Mouse (Mus musculus): ENCODE results near the gene Acvrl1.

Acvrl1 gene

GRCm38 (mm10) chr15:101171272-101171671, 43.0 kb downstream of the Acvrl1 start:
- no peak for DNase-seq

DNA sequence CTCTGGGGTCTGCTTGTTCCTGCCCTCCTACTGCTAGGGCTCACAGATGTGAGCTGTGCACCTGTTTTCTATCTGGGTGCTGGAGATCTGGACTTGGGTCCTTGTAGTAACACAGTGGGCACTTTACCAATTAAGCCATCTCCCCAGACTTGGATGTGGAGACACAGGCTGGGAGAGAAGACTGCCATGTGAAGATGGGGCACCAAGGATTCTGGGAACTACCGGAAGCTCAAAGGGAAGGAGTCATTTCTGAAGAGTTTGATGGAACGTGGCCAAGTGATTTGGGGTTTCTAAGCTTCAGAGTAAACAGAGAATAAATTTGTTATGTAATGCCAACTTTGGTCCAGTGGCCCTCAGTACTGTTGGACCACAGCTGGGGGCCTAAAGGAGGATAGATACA, 43.7 kb downstream of the Acvrl1 start:
- DNase-seq = no peak

- peak; percentile 92 to 94 for DNase-seq
These were observed 45.3 kb downstream of the Acvrl1 start, which contains the start of gene Acvr1b for GRCm38 (mm10) chr15:101173421-101174211. Gene Acvr1b, plus strand, starts transcription at chr15:101174067.

DNA sequence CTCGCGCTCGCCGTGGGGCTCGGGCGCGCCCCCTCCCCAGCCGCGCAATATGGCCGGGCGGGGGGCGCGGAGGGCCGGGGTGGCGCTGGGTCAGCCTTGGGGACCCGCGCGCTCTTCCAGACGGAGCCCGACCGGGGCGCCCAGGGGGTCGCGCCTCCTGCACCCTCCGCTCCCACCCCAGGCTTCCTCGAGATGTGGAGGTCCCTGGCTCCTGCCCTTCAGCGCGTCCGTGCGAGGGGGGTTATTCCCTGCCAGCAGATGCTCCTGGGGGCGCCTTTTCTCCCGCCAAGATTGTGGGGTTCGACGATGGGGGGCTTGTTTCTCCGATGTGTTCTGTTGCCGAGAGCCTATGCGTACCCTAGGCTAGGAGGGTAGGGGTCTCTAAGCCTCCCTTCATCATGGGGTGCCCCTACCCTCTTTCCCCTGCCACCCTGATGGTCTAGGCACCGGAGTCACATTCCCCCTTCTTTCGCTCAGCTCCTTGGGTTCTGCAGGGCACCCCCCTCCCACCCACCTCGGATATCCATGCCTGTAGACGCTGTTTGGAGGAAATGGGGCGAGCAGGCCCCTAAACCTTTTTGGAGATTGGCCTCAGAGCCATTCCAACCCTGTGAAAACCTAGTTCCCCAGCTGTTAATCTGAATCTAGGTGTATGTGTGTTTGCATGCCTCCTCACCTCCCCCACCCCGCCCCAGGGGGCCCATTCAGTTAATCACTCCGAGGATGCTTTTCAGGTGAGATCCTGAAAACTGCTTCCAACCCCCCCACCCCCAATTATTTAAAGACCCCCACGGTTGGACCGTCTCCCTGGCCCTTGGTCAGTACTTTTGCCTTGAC, 46.2 kb downstream of the Acvrl1 start:
- DNase-seq = peak; percentile 22 to 26

- DNase-seq = no peak
These were observed 46.8 kb downstream of the Acvrl1 start for GRCm38 (mm10) chr15:101175131-101175460.

DNA sequence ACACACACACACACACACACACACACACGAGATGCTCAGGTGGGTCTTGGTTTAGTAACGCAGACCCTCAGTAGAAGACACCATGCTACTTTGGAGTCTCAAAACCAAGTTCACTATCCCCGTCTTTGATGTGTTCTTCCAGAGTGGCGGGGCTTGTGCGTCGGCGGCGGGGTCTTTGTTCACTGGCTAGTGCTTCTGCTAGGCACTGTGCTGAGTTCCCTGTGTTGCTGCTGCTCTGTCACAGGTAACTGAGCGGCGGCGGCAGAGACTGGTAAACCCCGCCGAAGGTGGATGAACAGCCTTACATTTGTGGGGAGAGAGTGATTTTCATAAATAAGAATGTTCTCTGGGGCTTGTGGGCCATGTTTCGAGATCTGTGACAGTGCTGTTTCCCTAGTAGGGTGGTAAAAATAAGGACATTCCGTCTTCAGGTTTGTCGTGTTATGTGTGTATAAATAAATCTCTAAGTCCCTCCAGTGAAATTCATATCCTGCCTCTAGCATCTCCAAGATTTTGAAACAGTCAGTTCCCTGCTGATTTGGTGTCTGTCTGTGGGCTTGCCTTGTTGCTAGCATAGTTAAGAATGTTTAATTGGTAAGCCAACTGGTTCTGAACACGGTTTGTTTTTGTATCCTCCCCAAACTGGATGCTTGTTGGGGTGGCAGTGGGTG, 47.4 kb downstream of the Acvrl1 start:
- no peak for DNase-seq

DNA sequence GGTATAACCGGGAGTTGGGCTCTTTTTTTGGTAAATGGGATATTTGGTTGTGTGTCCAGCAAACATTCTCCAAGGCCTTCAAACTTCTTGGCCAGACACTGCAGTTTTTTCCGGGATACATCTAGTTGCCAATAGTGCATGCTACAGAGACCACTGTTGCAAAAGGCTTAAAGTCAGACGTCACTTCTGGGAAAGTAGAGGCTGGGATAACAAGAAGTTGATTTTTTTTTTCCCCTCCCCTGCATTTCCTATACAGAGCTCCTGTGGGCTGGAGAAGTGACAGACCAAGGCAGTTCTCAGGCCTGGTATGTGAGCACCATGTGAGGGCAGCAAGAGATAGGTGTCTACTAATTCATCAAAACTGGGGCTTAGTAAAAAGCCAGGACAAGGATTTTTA, 48.0 kb downstream of the Acvrl1 start:
- no peak for DNase-seq

DNA sequence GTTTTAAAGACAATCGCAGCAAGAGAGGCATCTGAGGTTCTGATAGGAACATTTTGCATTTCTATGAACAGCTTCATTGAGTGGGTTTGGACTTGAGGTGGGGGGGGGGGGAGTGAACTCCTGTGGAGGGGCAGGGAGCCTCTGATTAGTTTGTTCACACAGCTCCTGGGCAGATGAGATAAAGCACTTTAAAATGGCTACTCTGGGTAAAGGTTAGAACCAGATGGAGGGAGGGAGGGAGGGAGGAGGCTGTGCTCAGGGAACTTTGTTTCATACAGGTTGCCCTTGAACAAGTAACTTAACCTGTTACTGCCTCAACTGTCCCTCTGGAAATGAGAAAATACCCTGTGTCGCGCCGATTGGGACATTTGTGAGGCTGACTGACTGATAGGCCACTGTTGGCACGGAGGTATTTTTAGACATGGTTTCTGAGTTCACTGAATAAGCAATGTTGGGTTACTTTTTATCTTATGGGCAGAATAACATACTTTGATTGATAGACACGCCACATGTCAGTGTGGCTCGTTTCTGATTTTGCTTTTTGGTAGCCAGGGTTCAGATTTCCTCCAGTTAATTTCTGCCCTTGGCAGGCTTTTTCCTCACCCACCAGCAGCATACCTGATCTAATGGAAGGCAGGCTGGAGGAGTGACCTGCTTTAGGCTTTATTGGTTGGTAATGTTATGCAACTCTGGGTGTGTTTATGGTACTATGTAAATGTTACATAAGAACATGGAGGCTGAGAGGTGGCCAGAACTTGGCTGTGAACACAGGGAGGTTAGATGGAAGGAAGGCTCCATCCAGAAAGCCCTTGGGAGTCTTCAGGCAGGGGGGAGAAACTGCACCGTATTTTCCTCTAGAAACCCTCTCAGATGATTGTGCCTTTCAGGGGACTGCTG, 48.7 kb downstream of the Acvrl1 start:
- DNase-seq = no peak

DNA sequence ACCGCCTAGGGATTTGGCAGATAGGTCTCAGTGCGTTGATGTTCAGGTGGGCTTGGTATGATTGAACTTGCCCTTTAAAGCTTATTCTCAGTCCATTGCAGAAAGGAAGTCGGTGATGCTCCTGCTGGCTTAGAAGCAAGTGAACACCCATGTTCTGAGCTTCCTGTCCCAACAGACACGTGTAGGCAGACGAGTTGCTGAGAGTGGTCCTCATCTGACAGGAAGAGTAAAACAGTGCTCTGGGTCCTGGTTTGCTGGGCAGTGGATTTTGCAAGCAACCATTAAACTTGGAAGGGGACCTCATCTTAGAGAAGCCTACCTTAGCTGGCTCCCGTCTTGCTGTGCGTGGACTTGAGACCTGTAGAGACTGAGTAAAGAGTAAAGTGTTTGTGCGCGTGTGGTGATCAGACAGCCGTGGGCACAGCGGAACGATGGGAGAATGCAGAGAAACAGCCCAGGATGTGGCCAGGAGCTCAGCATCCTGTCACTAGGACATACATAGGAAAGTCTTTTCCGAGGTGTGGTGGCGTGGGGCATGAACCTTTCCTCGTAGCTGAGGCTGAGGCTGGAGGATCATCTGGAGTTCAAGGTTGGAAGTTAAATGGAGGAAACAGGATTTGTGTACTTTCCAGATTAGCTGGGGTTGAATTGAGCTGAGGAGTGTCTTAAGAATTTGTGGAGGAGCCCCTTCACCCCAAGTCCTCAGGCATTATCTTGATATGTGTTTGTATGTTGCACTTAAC, 52.2 kb downstream of the Acvrl1 start:
- no peak for DNase-seq

GRCm38 (mm10) chr15:101181106-101181466, 52.8 kb downstream of the Acvrl1 start:
- DNase-seq = no peak

DNA sequence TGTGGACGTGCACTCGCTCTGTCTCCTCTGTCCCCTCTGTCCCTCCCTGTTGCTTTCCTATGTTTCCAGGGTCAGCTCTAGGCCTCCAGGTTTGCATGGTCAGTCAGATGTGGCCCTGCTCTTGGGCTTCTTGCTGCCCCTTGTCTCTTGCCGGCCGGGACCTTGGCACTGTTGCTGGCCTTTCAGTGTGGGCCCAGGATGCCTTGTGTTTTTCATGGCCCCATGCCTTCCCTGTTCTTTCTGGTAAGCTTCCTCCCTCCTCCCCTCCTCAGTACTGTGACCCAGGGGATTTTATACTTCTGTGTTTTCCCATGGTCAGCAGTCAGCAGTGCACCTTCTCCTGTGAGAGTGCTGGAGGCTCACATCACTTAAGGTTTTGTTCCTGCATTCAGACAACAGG, 53.2 kb downstream of the Acvrl1 start:
- no peak for DNase-seq

GRCm38 (mm10) chr15:101182676-101183075, 54.4 kb downstream of the Acvrl1 start:
- no peak for DNase-seq

DNA sequence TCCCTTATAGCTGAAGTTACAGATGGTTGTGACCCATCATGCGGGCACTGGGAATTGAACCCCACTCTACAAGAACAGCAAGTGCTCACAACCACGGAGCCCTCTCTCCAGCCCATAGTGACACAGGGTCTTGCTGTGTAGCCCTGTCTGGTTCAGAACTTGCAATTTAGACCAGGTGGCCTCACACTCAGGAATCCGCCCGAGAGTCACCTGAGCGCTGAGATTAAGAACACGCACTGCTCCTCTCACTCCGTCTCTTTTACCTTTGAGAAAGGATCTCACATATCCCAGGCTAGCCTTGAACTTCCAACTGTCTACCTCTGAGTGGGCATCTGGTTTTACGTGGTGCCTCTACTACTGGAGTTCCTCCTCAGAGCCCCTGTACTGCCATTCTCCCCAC, 56.0 kb downstream of the Acvrl1 start:
- no peak for DNase-seq

- no peak for DNase-seq
These were observed 57.2 kb downstream of the Acvrl1 start for GRCm38 (mm10) chr15:101185549-101185948.

GRCm38 (mm10) chr15:101187907-101188306, 59.6 kb downstream of the Acvrl1 start:
- DNase-seq = peak; percentile 57 to 61

- DNase-seq = peak; percentile 20 to 39
These were observed 61.8 kb downstream of the Acvrl1 start for GRCm38 (mm10) chr15:101189981-101190761.

- peak; percentile 55 for DNase-seq
These were observed 62.4 kb downstream of the Acvrl1 start for GRCm38 (mm10) chr15:101190762-101191150.

DNA sequence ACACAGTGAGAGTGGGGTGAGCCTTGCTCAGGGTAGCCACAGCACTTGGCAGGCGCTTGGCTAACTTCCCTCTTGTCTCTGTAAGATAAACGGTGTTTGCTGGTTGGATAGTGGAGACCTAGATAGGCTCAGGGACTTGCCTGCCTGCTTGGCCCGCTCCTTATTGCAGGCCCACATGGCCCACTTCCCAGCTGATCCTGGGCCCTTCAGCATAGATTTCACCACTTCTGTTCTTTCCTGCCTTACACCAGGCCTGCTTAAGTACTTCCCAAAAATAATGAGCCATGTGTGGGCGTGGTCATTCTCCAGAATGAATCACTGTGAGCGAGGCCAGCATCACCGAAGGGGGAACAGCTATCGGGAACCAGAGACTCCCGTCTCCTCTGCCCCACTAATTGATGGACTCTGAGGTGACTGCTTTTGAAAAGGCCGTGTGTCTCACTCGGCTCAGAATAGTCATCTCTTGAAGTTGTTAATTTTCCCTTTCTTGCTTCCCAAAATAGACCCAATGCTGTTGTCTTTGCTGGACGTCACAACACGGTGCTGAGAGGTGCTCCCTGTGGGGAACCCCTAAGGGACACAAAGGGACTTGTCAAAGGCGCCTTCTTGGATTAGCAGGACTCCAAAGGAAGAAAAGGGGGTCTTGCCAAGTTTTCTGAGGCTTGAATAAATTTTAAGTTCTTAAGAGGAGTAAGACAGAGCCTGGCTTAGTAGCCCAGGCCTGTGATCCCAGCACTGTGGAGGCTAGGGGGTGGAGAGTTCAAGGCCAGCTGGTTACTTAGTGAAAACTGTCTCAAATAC, 63.3 kb downstream of the Acvrl1 start:
- DNase-seq = no peak

DNA sequence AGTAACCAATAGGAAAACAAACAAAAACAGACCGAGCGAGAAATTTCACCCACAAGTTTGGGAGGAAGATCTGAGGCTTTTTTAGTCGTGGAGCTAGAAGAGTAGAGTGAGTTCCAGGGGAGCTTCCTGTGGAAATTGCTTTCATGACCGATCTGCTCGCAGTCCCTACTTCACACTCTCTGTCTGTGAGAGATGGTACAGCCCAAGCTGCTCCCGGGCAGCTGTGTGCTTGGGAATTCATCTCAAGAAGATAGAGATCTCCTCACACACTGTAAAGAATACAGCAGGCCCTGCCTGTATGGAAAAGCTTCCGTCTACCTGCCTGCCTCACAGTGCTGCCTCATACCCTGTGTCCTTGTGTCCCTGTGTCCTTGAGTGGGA, 63.9 kb downstream of the Acvrl1 start:
- DNase-seq = no peak

DNA sequence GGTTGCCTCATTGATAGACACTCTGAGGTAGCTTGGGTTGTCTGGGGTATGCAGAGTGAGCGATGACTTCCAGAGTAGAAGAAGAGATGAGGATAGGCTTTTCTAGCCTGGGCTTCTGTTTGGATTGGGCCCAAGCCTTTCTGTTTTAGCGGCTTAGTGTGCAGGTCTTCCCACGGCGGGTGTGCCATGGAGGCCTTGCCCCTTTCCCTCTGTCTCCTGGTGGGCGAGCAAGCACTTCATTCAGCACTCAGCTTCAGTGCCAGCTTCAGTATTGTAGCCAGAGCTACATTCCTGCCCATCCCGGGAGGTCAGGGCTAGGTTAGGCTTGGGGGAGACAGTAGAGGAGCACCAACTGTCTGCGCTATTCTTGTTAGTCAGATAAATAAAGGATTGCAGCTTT, 64.3 kb downstream of the Acvrl1 start:
- DNase-seq = no peak
